Mouse (Mus musculus) G1E (cell line): ENCODE measurements around the gene Bend6.

ENCODE experiments used
- CTCF ChIP-seq: IDR thresholded peaks from 2 replicates; pipeline ENCODE4 v1.5.1; 2012; ENCODE audit warnings: low read depth, low read length, inconsistent platforms, mixed read lengths
- GATA1 ChIP-seq: IDR thresholded peaks from 2 replicates; pipeline ENCODE4 v1.6.1; 2012; ENCODE audit warnings: borderline replicate concordance, low read length, inconsistent platforms, mixed read lengths
- GATA2 ChIP-seq: IDR thresholded peaks from 2 replicates; pipeline ENCODE4 v1.6.1; 2012; ENCODE audit warnings: low read depth, low read length, inconsistent platforms, borderline replicate concordance
- POLR2AphosphoS5 ChIP-seq: IDR thresholded peaks from 2 replicates; pipeline ENCODE4 v1.6.1; 2012; ENCODE audit warnings: low read depth, low read length, inconsistent platforms; ENCODE audit not compliant: insufficient replicate concordance
- TAL1 ChIP-seq: conservative IDR thresholded peaks from 2 replicates; pipeline ENCODE4 v1.6.1; 2012; ENCODE audit warnings: low read depth, low read length, inconsistent platforms, mixed read lengths

DNA sequence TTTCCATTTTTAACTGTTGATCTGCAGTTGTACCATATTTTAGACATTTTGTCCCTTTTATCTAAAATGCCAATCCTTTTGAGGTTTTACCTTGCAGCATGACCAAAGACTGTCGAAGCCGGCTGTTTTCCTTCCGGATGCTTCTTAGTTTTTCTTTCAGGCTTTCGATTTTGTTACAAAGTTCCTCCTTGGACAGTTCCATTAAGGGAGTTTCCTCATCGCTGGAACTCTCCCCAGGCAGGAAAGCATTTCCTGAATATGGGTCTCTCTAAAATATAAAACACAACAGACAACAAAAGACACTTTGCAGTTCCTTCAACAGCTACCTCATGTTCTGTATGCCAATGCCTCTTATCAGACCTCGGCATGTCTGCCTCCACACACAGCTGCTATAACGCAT is 29.4 kb downstream of the Bend6 start:
- TF ChIP-seq CTCF, result no peak
- no peak for TF ChIP-seq TAL1
- TF ChIP-seq GATA2, result no peak
- TF ChIP-seq GATA1, result no peak
- no peak for TF ChIP-seq POLR2AphosphoS5
